Mouse (Mus musculus): ENCODE data around the gene Unc93a.
"Not testable (repeated sequence)": the region's sequence is repeated elsewhere in the genome, so short reads cannot be mapped to it uniquely, and the experiment has no call there.

Gene Unc93a

GRCm38 (mm10) chr17:13131710-13132109 is at the start of gene Unc93a:
TSS of gene Unc93a (minus strand) at chr17:13131810.
- DNase-seq (ENCODE audit: low spot score), result not testable (repeated sequence)

- not testable (repeated sequence) for DNase-seq (ENCODE audit: low spot score)
Measured at GRCm38 (mm10) chr17:13180491-13180890, 48.9 kb upstream of the Unc93a start.

- DNase-seq (ENCODE audit: low spot score), result not testable (repeated sequence)
Measured at GRCm38 (mm10) chr17:13179021-13179420, 47.4 kb upstream of the Unc93a start.

GRCm38 (mm10) chr17:13177796-13178195 is 46.2 kb upstream of the Unc93a start:
- DNase-seq (ENCODE audit: low spot score), result not testable (repeated sequence)

- not testable (repeated sequence) for DNase-seq (ENCODE audit: low spot score)
Measured at GRCm38 (mm10) chr17:13175609-13176008, 44.0 kb upstream of the Unc93a start.

- DNase-seq (ENCODE audit: low spot score), result not testable (repeated sequence)
Measured at GRCm38 (mm10) chr17:13174029-13174428, 42.4 kb upstream of the Unc93a start.

- DNase-seq (ENCODE audit: low spot score), result not testable (repeated sequence)
Measured at GRCm38 (mm10) chr17:13173578-13173977, 42.0 kb upstream of the Unc93a start.

- DNase-seq (ENCODE audit: low spot score), result not testable (repeated sequence)
Measured at GRCm38 (mm10) chr17:13146128-13146527, 14.5 kb upstream of the Unc93a start.

- DNase-seq (ENCODE audit: low spot score), result not testable (repeated sequence)
Measured at GRCm38 (mm10) chr17:13144580-13145215, 13.1 kb upstream of the Unc93a start.

GRCm38 (mm10) chr17:13142665-13143064 is 11.1 kb upstream of the Unc93a start:
- DNase-seq (ENCODE audit: low spot score), result not testable (repeated sequence)

GRCm38 (mm10) chr17:13135356-13135755 is 3.7 kb upstream of the Unc93a start:
- DNase-seq (ENCODE audit: low spot score), result not testable (repeated sequence)

- not testable (repeated sequence) for DNase-seq (ENCODE audit: low spot score)
Measured at GRCm38 (mm10) chr17:13132352-13132751, 742 bp upstream of the Unc93a start.

- not testable (repeated sequence) for DNase-seq (ENCODE audit: low spot score)
Measured at GRCm38 (mm10) chr17:13129737-13130465, 1.7 kb downstream of the Unc93a start.

- DNase-seq (ENCODE audit: low spot score), result not testable (repeated sequence)
Measured at GRCm38 (mm10) chr17:13129324-13129723, 2.3 kb downstream of the Unc93a start.

GRCm38 (mm10) chr17:13124241-13124640 is 7.4 kb downstream of the Unc93a start:
- not testable (repeated sequence) for DNase-seq (ENCODE audit: low spot score)

- DNase-seq (ENCODE audit: low spot score), result not testable (repeated sequence)
Measured at GRCm38 (mm10) chr17:13123308-13124038, 8.1 kb downstream of the Unc93a start.

- not testable (repeated sequence) for DNase-seq (ENCODE audit: low spot score)
Measured at GRCm38 (mm10) chr17:13112504-13113291, 18.9 kb downstream of the Unc93a start.

- DNase-seq (ENCODE audit: low spot score), result not testable (repeated sequence)
Measured at GRCm38 (mm10) chr17:13106563-13106962, 25.0 kb downstream of the Unc93a start.

- DNase-seq (ENCODE audit: low spot score), result not testable (repeated sequence)
Measured at GRCm38 (mm10) chr17:13092960-13093359, 38.6 kb downstream of the Unc93a start.

- not testable (repeated sequence) for DNase-seq (ENCODE audit: low spot score)
Measured at GRCm38 (mm10) chr17:13092100-13092764, 39.4 kb downstream of the Unc93a start.

- DNase-seq (ENCODE audit: low spot score), result not testable (repeated sequence)
Measured at GRCm38 (mm10) chr17:13091510-13091909, 40.1 kb downstream of the Unc93a start.
